Mouse (Mus musculus) adrenal gland, postnatal 4 days (tissue): ENCODE data around the gene Uso1. TPM values are rescaled to one million over a fixed set of nuclear protein-coding genes. Genes with fewer than 3 reads are reported as not detected.
"Not testable (repeated sequence)": the region's sequence is repeated elsewhere in the genome, so short reads cannot be mapped to it uniquely, and the experiment has no call there.

Experiments used
- DNase-seq, 2 experiments: peaks; one replicate each; pipeline ENCODE4 v3.0.0; 2021 to 2022; ENCODE audit warnings: low spot score in 2 of 2, mixed read lengths in 2 of 2
- total RNA-seq, 2 experiments: library from RNA; stranded (reverse); gene quantifications; 2 replicates each; pipeline ENCODE4 v1.2.3; 2021

The Uso1 gene
- total RNA-seq, 2 experiments from 2014 or later, result 68.8 to 71.5 TPM

- DNase-seq, result no peak
Observed at GRCm38 (mm10) chr5:92183071-92183830, 45.5 kb downstream of the Uso1 start.

GRCm38 (mm10) chr5:92188881-92189483, 51.2 kb downstream of the Uso1 start:
- DNase-seq, result no peak

GRCm38 (mm10) chr5:92195716-92196115, 58.0 kb downstream of the Uso1 start:
- not testable (repeated sequence) for DNase-seq

GRCm38 (mm10) chr5:92196895-92197811, 59.4 kb downstream of the Uso1 start:
- no peak for DNase-seq

GRCm38 (mm10) chr5:92198266-92198665, 60.5 kb downstream of the Uso1 start:
- no peak for DNase-seq

GRCm38 (mm10) chr5:92204162-92205036, 66.7 kb downstream of the Uso1 start:
- no peak for DNase-seq

- DNase-seq, result no peak
Observed at GRCm38 (mm10) chr5:92205184-92205583, 67.4 kb downstream of the Uso1 start.

- DNase-seq, result no peak
Observed at GRCm38 (mm10) chr5:92205706-92206105, 68.0 kb downstream of the Uso1 start.

- DNase-seq, result no peak
Observed at GRCm38 (mm10) chr5:92206121-92206520, 68.4 kb downstream of the Uso1 start.

GRCm38 (mm10) chr5:92210205-92210604, 72.5 kb downstream of the Uso1 start:
- DNase-seq, result no peak

- no peak for DNase-seq
Observed at GRCm38 (mm10) chr5:92212231-92212630, 74.5 kb downstream of the Uso1 start.

- DNase-seq, result no peak
Observed at GRCm38 (mm10) chr5:92215308-92215707, 77.6 kb downstream of the Uso1 start, which contains the start of gene U90926. TSS of gene U90926 (minus strand) at chr5:92215408.

GRCm38 (mm10) chr5:92218915-92219793, 81.4 kb downstream of the Uso1 start:
- no peak for DNase-seq

- no peak for DNase-seq
Observed at GRCm38 (mm10) chr5:92219826-92220225, 82.1 kb downstream of the Uso1 start.

GRCm38 (mm10) chr5:92220287-92220902, 82.7 kb downstream of the Uso1 start:
- no peak for DNase-seq

GRCm38 (mm10) chr5:92227782-92228181, 90.0 kb downstream of the Uso1 start:
- DNase-seq, result no peak

GRCm38 (mm10) chr5:92228776-92229175, 91.0 kb downstream of the Uso1 start:
- no peak for DNase-seq

- DNase-seq, result no peak
Observed at GRCm38 (mm10) chr5:92229514-92229913, 91.8 kb downstream of the Uso1 start.

- DNase-seq, result no peak
Observed at GRCm38 (mm10) chr5:92230306-92230705, 92.6 kb downstream of the Uso1 start.
